ENCODE assay signal across 8 mouse cellular contexts in genomic region chr7:16153522-16153921, GRCm38 (mm10). TPM values are rescaled to one million over a fixed set of nuclear protein-coding genes. Genes with fewer than 3 reads are reported as not detected.
DNase-seq lines count a peak whose midpoint lies in the region; ATAC-seq and TF ChIP-seq lines count a peak whose summit lies in the region.

No protein-coding gene starts in this region.

- peak; percentile 88 for TF ChIP-seq RAD21 in CH12.LX (IDR thresholded peaks at IDR 0.05; ENCODE audit: low read depth, low read length)

- H3K4me1 ChIP-seq in CH12.LX (ENCODE audit: control insufficient read depth in 1 of 2, insufficient read depth in 2 of 2) = peaks cover 15 to 31% of the 10 kb centered on the region in 2 experiments
- H3K4me1 ChIP-seq in kidney, postnatal 0 days (replicated peaks; ENCODE audit: insufficient read depth, low read length) = no peaks in the 10 kb centered on the region

- no peak overlapping the region for H3K4me2 ChIP-seq in CH12.LX (ENCODE audit: insufficient read depth, low read depth, poor library complexity, severe bottlenecking)
- no peak overlapping the region for H3K4me2 ChIP-seq in kidney, postnatal 0 days (ENCODE audit: low read length)

- H3K36me3 ChIP-seq in CH12.LX (replicated peaks in 1 of 2; ENCODE audit: control insufficient read depth in 1 of 2, insufficient read depth in 1 of 2, low read length in 1 of 2) = no peaks in the 10 kb centered on the region
- no peaks in the 10 kb centered on the region for H3K36me3 ChIP-seq in kidney, postnatal 0 days (ENCODE audit: insufficient read depth, low read length)

- in situ Hi-C loops in CH12.LX (cut with MboI; ENCODE audit: low pct_ligation_motif_present, low pct_unique_long_range_greater_than_20kb, low sequenced_read_pairs) = loop anchor here (5.0 kb wide), 1 partner anchor 96 kb away; no protein-coding TSS in a partner anchor

- DNase-seq in cerebellum, adult 8-10 months = no peak
- peak; percentile 61 for DNase-seq in CH12.LX (ENCODE audit: extremely low read depth)
- DNase-seq in cerebellum, adult 18-20 months = peak; percentile 77 to 83
- DNase-seq in forelimb bud, embryonic 11.5 days (ENCODE audit: low read depth, low spot score) = peak; percentile 68
- peak; percentile 75 for DNase-seq in kidney, postnatal 0 days (ENCODE audit: low spot score)
- peak; percentile 50 for DNase-seq in lung, postnatal 14 days
- DNase-seq in right cerebral cortex, postnatal 10 days (ENCODE audit: low spot score in 2 of 2) = peak; percentile 78 to 81

- no peak for TF ChIP-seq POLR2A in CH12.LX (IDR thresholded peaks at IDR 0.05; ENCODE audit: low read depth, low read length)

- no peak for TF ChIP-seq EP300 in CH12.LX (IDR thresholded peaks at IDR 0.05; ENCODE audit: low read length)

- peaks cover 3% of the 10 kb centered on the region for H3K9me3 ChIP-seq in CH12.LX (replicated peaks; ENCODE audit: low read length)
- H3K9me3 ChIP-seq in kidney, postnatal 0 days (replicated peaks; ENCODE audit: low read length) = no peaks in the 10 kb centered on the region

- dilution Hi-C loops in CH12.LX (cut with MboI; ENCODE audit: extremely low pct_ligation_motif_present, extremely low pct_unique_long_range_greater_than_20kb, low sequenced_read_pairs) = loop anchor here (25.0 kb wide), 1 partner anchor 191 kb away; the partner anchor contains the start of gene Ehd2

- H3K27ac ChIP-seq in CH12.LX (ENCODE audit: insufficient read depth, low read depth) = no peak overlapping the region
- no peak overlapping the region for H3K27ac ChIP-seq in kidney, postnatal 0 days

- no peak overlapping the region for H3K4me3 ChIP-seq in CH12.LX (replicated peaks in 1 of 3; ENCODE audit: low read depth in 2 of 3, low read length in 2 of 3, poor library complexity in 1 of 3)
- H3K4me3 ChIP-seq in kidney, postnatal 0 days (replicated peaks; ENCODE audit: low read depth, low read length) = no peak overlapping the region

- peaks cover 8% of the 10 kb centered on the region for H3K27me3 ChIP-seq in CH12.LX (replicated peaks)
- H3K27me3 ChIP-seq in kidney, postnatal 0 days (ENCODE audit: insufficient read depth, low read length) = peaks cover under 1% of the 10 kb centered on the region; the same call in 1 of the 2 replicates

- peak; percentile 60 to 91 for TF ChIP-seq CTCF in CH12.LX (conservative IDR thresholded peaks at IDR 0.05 in 1 of 2, IDR thresholded peaks at IDR 0.05 in 1 of 2; ENCODE audit: low read depth in 2 of 2, low read length in 2 of 2)
- peak; percentile 84 for TF ChIP-seq CTCF in kidney, postnatal 0 days (IDR thresholded peaks at IDR 0.05; ENCODE audit: low read depth)

- 0 out of 2 replicates have a peak, but pooled peaks have one; percentile 38 for ATAC-seq in cerebellum, adult (ENCODE audit: insufficient number of reproducible peaks, low FRiP score, low TSS enrichment)
- peak; percentile 71; the same call in 1 of the 2 replicates for ATAC-seq in kidney, postnatal 0 days (replicated peaks; ENCODE audit: low FRiP score, low read depth)

- no peaks in the 10 kb centered on the region for H3K79me2 ChIP-seq in CH12.LX (replicated peaks; ENCODE audit: control insufficient read depth, extremely low read depth, insufficient read depth, poor library complexity, severe bottlenecking)

- H3K9ac ChIP-seq in CH12.LX (ENCODE audit: insufficient read depth, low read depth) = no peak overlapping the region
- H3K9ac ChIP-seq in kidney, postnatal 0 days (ENCODE audit: low read depth, low read length) = no peak overlapping the region

- WGBS in kidney, postnatal 0 days = 18% methylated on average over 10 of the region's 10 CpGs

TF ChIP-seq in CH12.LX, 34 proteins besides CTCF, POLR2A, EP300 and RAD21:
- TF ChIP-seq GABPA (IDR thresholded peaks at IDR 0.05; ENCODE audit: insufficient replicate concordance, low read depth, low read length) (no peak), IRF4 (IDR thresholded peaks at IDR 0.05; ENCODE audit: low read depth, low read length) (peak; percentile 47; the same call in 1 of the 2 replicates), JUN (IDR thresholded peaks at IDR 0.05; ENCODE audit: insufficient read depth, low read depth, low read length) (no peak), USF2 (conservative IDR thresholded peaks at IDR 0.05; ENCODE audit: low read depth, low read length) (no peak), ELF1 (IDR thresholded peaks at IDR 0.05; ENCODE audit: low read depth, low read length) (0 out of 2 replicates have a peak, but pooled peaks have one; percentile 22), ZMIZ1 (IDR thresholded peaks at IDR 0.05; ENCODE audit: low read depth, low read length) (no peak), MXI1 (IDR thresholded peaks at IDR 0.05; ENCODE audit: low read depth, low read length) (peak; percentile 66), BHLHE40 (IDR thresholded peaks at IDR 0.05; ENCODE audit: low read depth, low read length) (peak; percentile 78), CHD2 (IDR thresholded peaks at IDR 0.05; ENCODE audit: low read length) (no peak), MAX (IDR thresholded peaks at IDR 0.05; ENCODE audit: low read length) (0 out of 2 replicates have a peak, but pooled peaks have one; percentile 49), PAX5 (IDR thresholded peaks at IDR 0.05; ENCODE audit: low read length) (no peak), HCFC1 (IDR thresholded peaks at IDR 0.05; ENCODE audit: low read depth, low read length) (no peak), RCOR1 (conservative IDR thresholded peaks at IDR 0.05; ENCODE audit: low read depth, low read length) (no peak), KAT2A (IDR thresholded peaks at IDR 0.05; ENCODE audit: insufficient replicate concordance, low read length) (no peak), SMC3 (IDR thresholded peaks at IDR 0.05; ENCODE audit: low read depth, low read length) (peak; percentile 86), UBTF (IDR thresholded peaks at IDR 0.05; ENCODE audit: low read depth, low read length) (no peak), USF1 (IDR thresholded peaks at IDR 0.05; ENCODE audit: low read depth, low read length) (0 out of 2 replicates have a peak, but pooled peaks have one; percentile 8), SIN3A (IDR thresholded peaks at IDR 0.05; ENCODE audit: low read length) (peak; percentile 62; the same call in 1 of the 2 replicates), MAZ (IDR thresholded peaks at IDR 0.05; ENCODE audit: low read depth, low read length) (0 out of 2 replicates have a peak, but pooled peaks have one; percentile 21), NRF1 (IDR thresholded peaks at IDR 0.05; ENCODE audit: low read depth, low read length) (0 out of 2 replicates have a peak, but pooled peaks have one; percentile 11), MEF2A (IDR thresholded peaks at IDR 0.05; ENCODE audit: borderline replicate concordance, low read depth, low read length) (no peak), NELFE (IDR thresholded peaks at IDR 0.05; ENCODE audit: low read depth, low read length) (no peak; the same call in 1 of the 2 replicates), POLR2AphosphoS2 (IDR thresholded peaks at IDR 0.05; ENCODE audit: low read depth, low read length) (no peak), TCF12 (IDR thresholded peaks at IDR 0.05; ENCODE audit: low read depth, low read length) (0 out of 2 replicates have a peak, but pooled peaks have one; percentile 44), ETS1 (conservative IDR thresholded peaks at IDR 0.05; ENCODE audit: low read depth, low read length) (no peak), MAFK (IDR thresholded peaks at IDR 0.05; ENCODE audit: insufficient replicate concordance, low read length) (no peak), TBP (conservative IDR thresholded peaks at IDR 0.05; ENCODE audit: low read depth, low read length) (no peak), JUND (conservative IDR thresholded peaks at IDR 0.05; ENCODE audit: low read depth, low read length) (no peak), E2F4 (IDR thresholded peaks at IDR 0.05; ENCODE audit: insufficient replicate concordance, low read depth, low read length) (no peak), ZKSCAN1 (IDR thresholded peaks at IDR 0.05; ENCODE audit: borderline replicate concordance, low read depth, low read length) (no peak), ZC3H11A (IDR thresholded peaks at IDR 0.05; ENCODE audit: low read depth, low read length) (peak; percentile 50; the same call in 1 of the 2 replicates), ZNF384 (IDR thresholded peaks at IDR 0.05; ENCODE audit: low read depth, low read length) (0 out of 2 replicates have a peak, but pooled peaks have one; percentile 14), CHD1 (IDR thresholded peaks at IDR 0.05; ENCODE audit: low read depth, low read length) (no peak), MYC (IDR thresholded peaks at IDR 0.05; ENCODE audit: low read depth, low read length) (0 out of 2 replicates have a peak, but pooled peaks have one; percentile 18)

RNA-seq across cellular contexts. Expression of gene Meis3, which starts 21.4 kb away (rescaled TPM):
- total RNA-seq in CH12.LX (2012; rRNA removed) (9.4 and 10.2 TPM in 2 replicates), CH12.LX (2014; rRNA removed) (7.1 and 7.9 TPM in 2 replicates)
- 10.1 and 11.8 TPM in 2 replicates for polyA plus RNA-seq in CH12.LX (2012; ENCODE audit: insufficient read length, low read depth)
- polyA plus RNA-seq in kidney, postnatal 0 days (2015; fragmentation: Nextera tagmentation; extraction: Ambion mirVana) = 12.9 and 16.7 TPM in 2 replicates

RNA-seq across cellular contexts. Expression of gene Slc8a2, which starts 23.9 kb away (rescaled TPM):
- 0.04 TPM in 2 replicates for total RNA-seq in CH12.LX (2012; rRNA removed)
- total RNA-seq in CH12.LX (2014; rRNA removed) = not detected in 2 replicates
- 0.08 and 0.10 TPM in 2 replicates for polyA plus RNA-seq in CH12.LX (2012; ENCODE audit: insufficient read length, low read depth)
- 0.06 and 0.07 TPM in 2 replicates for polyA plus RNA-seq in kidney, postnatal 0 days (2015; fragmentation: Nextera tagmentation; extraction: Ambion mirVana)

RNA-seq across cellular contexts. Expression of gene Kptn, which starts 33.8 kb away (rescaled TPM):
- total RNA-seq in CH12.LX (2012; rRNA removed) (17.5 and 19.1 TPM in 2 replicates), CH12.LX (2014; rRNA removed) (25.4 and 25.8 TPM in 2 replicates)
- polyA plus RNA-seq in CH12.LX (2012; ENCODE audit: insufficient read length, low read depth) = 14.2 and 14.5 TPM in 2 replicates
- polyA plus RNA-seq in kidney, postnatal 0 days (2015; fragmentation: Nextera tagmentation; extraction: Ambion mirVana) = 21.0 and 24.8 TPM in 2 replicates

RNA-seq across cellular contexts. Expression of gene Napa, which starts 55.3 kb away (rescaled TPM):
- total RNA-seq in CH12.LX (2012; rRNA removed) (80.0 and 84.8 TPM in 2 replicates), CH12.LX (2014; rRNA removed) (97.5 and 106 TPM in 2 replicates)
- 111 and 112 TPM in 2 replicates for polyA plus RNA-seq in CH12.LX (2012; ENCODE audit: insufficient read length, low read depth)
- polyA plus RNA-seq in kidney, postnatal 0 days (2015; fragmentation: Nextera tagmentation; extraction: Ambion mirVana) = 178 and 193 TPM in 2 replicates
